Mouse (Mus musculus) right cerebral cortex, postnatal 25 days (tissue): ENCODE data around the gene Knstrn.
A peak's percentile ranks its signal among the peaks of the same experiment; 100 is the strongest.

ENCODE experiments used
- DNase-seq: peaks from one replicate; pipeline ENCODE4 v3.0.0; 2022

Gene Knstrn

GRCm38 (mm10) chr2:118871032-118871431 is 57.2 kb downstream of the Knstrn start:
- DNase-seq, result no peak

GRCm38 (mm10) chr2:118873018-118873417 is 59.2 kb downstream of the Knstrn start:
- DNase-seq, result no peak

GRCm38 (mm10) chr2:118873890-118874430 is 60.2 kb downstream of the Knstrn start:
- no peak for DNase-seq

DNA sequence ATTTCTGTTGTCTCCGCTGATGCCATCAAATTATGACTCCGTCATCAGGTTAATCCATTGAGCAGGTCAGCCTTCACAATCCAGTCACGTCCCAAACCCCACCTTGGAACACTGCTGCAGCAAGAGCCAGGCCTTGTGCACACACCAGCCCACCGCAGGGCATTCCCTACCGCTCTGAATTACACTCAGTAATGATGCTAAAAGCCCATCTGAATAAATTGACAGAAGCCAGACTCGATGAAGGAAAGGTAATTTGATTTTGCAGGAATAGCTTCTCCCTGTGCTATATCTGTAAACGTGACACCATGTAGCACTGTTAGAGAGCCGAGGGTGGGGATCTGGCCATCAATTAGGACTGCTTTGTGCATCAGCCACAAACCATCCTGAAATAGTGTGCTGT is 61.5 kb downstream of the Knstrn start:
- DNase-seq, result no peak

- no peak for DNase-seq
These were observed 62.6 kb downstream of the Knstrn start for GRCm38 (mm10) chr2:118876453-118876852.

DNA sequence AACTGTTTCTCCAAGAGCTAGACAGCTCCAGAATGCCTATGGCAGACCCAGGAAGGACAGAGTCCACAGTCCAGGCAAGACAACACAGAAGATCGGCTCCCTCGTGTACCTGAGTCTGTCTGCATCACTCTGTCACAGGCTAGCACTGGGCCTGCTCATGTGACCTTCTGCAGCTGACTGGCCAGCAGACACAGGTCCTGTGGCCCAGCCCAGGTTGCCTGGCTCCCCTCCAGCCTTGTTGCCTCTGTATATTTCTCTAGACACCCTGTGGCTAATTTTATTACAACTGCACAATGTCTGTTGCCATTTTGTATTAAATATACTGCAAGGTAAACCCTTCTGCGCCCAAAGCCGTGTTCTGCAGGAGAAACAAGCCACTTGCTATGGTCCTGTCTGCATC is 67.2 kb downstream of the Knstrn start:
- no peak for DNase-seq

- DNase-seq, result no peak
These were observed 68.2 kb downstream of the Knstrn start for GRCm38 (mm10) chr2:118881956-118882355.

- DNase-seq, result peak; percentile 86
These were observed 69.3 kb downstream of the Knstrn start for GRCm38 (mm10) chr2:118882840-118883679.

- no peak for DNase-seq
These were observed 73.6 kb downstream of the Knstrn start for GRCm38 (mm10) chr2:118887440-118887839.

DNA sequence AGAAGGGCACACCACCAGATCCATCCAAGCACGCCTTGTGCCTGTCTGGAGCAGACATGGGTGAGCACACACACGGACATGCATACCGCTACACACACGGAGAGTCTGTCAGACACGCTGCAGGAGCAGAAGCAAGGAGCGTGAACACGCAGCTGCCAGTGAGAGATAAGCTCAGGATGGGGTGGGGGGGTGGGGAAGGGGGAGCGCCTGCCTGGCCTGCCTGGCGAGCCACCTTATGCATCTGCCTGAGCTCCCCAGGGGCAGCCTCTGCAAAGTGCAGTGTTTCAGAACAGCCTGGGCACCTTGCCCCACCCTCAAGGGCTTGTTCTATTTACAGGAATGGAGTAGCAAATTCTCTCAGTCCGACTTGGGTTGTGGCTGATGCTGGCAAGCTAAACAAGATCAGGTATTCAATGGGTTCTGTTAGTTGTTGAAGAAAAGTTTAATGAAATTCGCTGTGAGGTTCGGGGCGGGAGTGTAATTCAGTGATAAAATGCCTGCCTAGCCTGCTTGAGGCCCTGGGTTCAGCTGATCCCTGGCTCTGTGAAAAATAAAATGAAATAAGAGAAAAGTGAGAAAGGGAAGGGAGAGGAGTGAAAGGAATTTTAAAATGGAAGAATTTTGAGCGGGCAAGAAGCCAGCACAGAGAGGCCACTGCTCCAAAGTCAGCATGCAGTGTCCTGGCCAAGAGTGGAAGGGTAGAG is 74.2 kb downstream of the Knstrn start:
- no peak for DNase-seq

GRCm38 (mm10) chr2:118891173-118891572 is 77.4 kb downstream of the Knstrn start:
- DNase-seq, result no peak

- DNase-seq, result no peak
These were observed 82.4 kb downstream of the Knstrn start for GRCm38 (mm10) chr2:118895990-118896913.

GRCm38 (mm10) chr2:118896914-118897291 is 83.1 kb downstream of the Knstrn start:
- no peak for DNase-seq

DNA sequence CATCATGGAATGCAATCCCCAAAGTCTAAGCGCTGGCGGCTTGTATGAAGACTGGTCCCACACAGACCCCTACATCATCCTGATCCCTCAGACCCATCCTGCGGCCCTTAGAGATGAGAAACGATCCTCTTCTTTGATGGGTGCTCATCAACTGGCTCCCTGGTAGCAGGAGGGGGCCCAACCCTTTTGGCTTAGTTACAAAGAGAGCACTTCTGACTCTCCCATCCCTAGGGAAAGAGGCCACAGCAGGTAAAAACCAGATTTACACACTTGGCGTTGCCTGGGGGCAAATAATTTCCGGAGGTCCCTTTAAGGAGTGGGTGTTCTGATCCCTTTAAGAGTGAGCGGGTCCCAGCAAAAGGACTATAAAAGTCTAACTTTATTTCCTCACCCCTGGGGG is 83.6 kb downstream of the Knstrn start:
- DNase-seq, result no peak

GRCm38 (mm10) chr2:118897808-118898207 is 84.0 kb downstream of the Knstrn start:
- DNase-seq, result no peak

DNA sequence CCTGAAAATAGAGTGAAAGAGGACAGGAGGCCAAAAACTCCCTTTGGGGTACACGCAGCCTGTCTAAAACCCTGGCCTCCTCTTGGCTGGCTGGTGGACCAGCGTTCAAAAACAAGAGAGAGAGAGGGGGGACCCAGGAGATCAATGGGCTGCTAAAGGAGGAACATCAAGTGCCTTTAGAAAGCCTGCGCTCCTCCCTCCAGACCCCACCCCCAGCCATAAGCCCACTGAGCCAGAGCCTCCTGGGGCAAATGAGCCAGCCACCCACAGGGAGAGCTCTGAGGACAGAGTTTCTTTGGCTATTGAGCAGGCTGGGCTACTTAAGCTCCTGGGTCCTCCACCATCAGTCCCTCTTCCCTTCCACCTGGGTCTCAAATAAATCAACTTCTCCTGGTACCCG is 85.0 kb downstream of the Knstrn start:
- no peak for DNase-seq

GRCm38 (mm10) chr2:118899306-118899705 is 85.5 kb downstream of the Knstrn start:
- DNase-seq, result no peak

- DNase-seq, result peak; percentile 31
These were observed 86.4 kb downstream of the Knstrn start, which contains the start of gene Bahd1 for GRCm38 (mm10) chr2:118899981-118900825. TSS of gene Bahd1 (plus strand) at chr2:118900377.

GRCm38 (mm10) chr2:118900826-118901140 is 87.0 kb downstream of the Knstrn start:
- DNase-seq, result no peak

DNA sequence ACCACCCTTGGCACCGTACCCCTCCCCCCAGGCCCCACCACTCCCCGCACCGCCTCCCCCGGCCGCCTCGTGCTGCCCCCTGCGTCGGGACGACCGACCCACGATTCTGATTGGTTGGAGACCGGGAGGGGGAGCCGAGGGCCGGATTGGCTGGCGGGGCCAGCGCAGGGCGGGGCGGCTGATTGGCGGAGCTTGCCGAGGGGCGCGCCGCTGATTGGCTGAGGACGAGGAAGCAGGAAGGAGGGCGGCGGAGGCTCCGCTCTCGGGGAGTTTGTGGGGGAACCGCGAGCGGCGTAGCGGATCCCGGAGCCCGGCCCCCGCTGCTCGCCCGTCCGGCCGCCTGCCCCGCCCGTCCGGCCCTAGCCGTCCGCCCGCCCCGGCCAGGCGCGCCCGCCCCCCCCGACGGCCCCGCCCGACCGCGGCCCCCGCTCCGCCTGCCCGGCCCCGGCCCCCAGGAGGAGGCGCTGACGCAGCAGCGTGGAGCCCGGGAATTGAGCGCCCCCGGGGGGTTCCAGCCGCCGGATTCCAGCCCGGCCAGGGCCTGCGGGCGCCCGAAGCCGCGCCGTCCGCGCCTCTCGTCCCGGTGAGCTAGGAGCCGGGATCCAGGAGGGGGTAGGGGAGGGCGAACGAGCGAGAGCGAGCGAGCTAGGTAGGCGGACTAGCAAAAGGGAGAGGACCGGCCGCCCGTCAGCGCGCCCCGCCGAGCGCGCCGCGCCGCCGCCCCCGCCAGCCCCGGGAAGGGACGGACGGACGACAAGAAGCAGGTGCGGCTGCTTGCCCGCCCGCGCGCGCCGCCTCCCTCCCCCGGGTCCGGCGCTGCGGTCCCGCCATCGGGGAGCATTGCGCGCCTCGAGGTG is 87.6 kb downstream of the Knstrn start:
- DNase-seq, result peak; percentile 99
